Mouse (Mus musculus): ENCODE data around the gene Tmem19. TPM values are rescaled to one million over a fixed set of nuclear protein-coding genes. Genes with fewer than 3 reads are reported as not detected.

Gene Tmem19
- polyA plus RNA-seq, 1 experiment: 31.2 TPM

- peaks cover 5% of the 10 kb centered on the region for H3K4me1 ChIP-seq (ENCODE audit: control insufficient read depth, insufficient read depth, low read length)
- H3K4me3 ChIP-seq (ENCODE audit: insufficient read depth, low read length): peak overlapping the region; percentile 49; the same call in 1 of the 2 replicates
- TF ChIP-seq CTCF (IDR thresholded peaks at IDR 0.05; ENCODE audit: extremely low read depth, insufficient read depth, low read length) (no peak), POLR2A (IDR thresholded peaks at IDR 0.05; ENCODE audit: extremely low read depth, insufficient read depth, low read length) (no peak)
- H3K27ac ChIP-seq (ENCODE audit: insufficient read depth, low read length): no peak overlapping the region
Measured at GRCm38 (mm10) chr10:115382846-115383643, 20.7 kb upstream of the Tmem19 start.

GRCm38 (mm10) chr10:115381506-115382084 lies 19.3 kb upstream of the Tmem19 start:
- TF ChIP-seq CTCF (IDR thresholded peaks at IDR 0.05; ENCODE audit: extremely low read depth, insufficient read depth, low read length): no peak
- no peak for TF ChIP-seq POLR2A (IDR thresholded peaks at IDR 0.05; ENCODE audit: extremely low read depth, insufficient read depth, low read length)
- Histone ChIP-seq H3K27ac (ENCODE audit: insufficient read depth, low read length) (no peak overlapping the region), H3K4me3 (ENCODE audit: insufficient read depth, low read length) (no peak overlapping the region), H3K4me1 (ENCODE audit: control insufficient read depth, insufficient read depth, low read length) (peaks cover 4% of the 10 kb centered on the region)

GRCm38 (mm10) chr10:115363151-115363550 lies 850 bp upstream of the Tmem19 start:
- no peak overlapping the region for H3K27ac ChIP-seq (ENCODE audit: insufficient read depth, low read length)
- no peak overlapping the region; the same call in 1 of the 2 replicates for H3K4me3 ChIP-seq (ENCODE audit: insufficient read depth, low read length)

GRCm38 (mm10) chr10:115362623-115362964 lies 293 bp upstream of the Tmem19 start:
- TF ChIP-seq POLR2A (IDR thresholded peaks at IDR 0.05; ENCODE audit: extremely low read depth, insufficient read depth, low read length): no peak
- no peak for TF ChIP-seq CTCF (IDR thresholded peaks at IDR 0.05; ENCODE audit: extremely low read depth, insufficient read depth, low read length)
- H3K4me1 ChIP-seq (ENCODE audit: control insufficient read depth, insufficient read depth, low read length): peaks cover 2% of the 10 kb centered on the region

More at GRCm38 (mm10) chr10:115363151-115363550, 850 bp upstream of the Tmem19 start:
- no peak for TF ChIP-seq POLR2A (IDR thresholded peaks at IDR 0.05; ENCODE audit: extremely low read depth, insufficient read depth, low read length)
- TF ChIP-seq CTCF (IDR thresholded peaks at IDR 0.05; ENCODE audit: extremely low read depth, insufficient read depth, low read length): no peak
- H3K4me1 ChIP-seq (ENCODE audit: control insufficient read depth, insufficient read depth, low read length): peaks cover 2% of the 10 kb centered on the region

GRCm38 (mm10) chr10:115359066-115359465 lies 3.2 kb downstream of the Tmem19 start:
- peaks cover 2% of the 10 kb centered on the region for H3K4me1 ChIP-seq (ENCODE audit: control insufficient read depth, insufficient read depth, low read length)
- no peak overlapping the region for H3K27ac ChIP-seq (ENCODE audit: insufficient read depth, low read length)
- H3K4me3 ChIP-seq (ENCODE audit: insufficient read depth, low read length): no peak overlapping the region
- TF ChIP-seq CTCF (IDR thresholded peaks at IDR 0.05; ENCODE audit: extremely low read depth, insufficient read depth, low read length) (no peak), POLR2A (IDR thresholded peaks at IDR 0.05; ENCODE audit: extremely low read depth, insufficient read depth, low read length) (no peak)

More at GRCm38 (mm10) chr10:115362623-115362964, 293 bp upstream of the Tmem19 start:
- Histone ChIP-seq H3K27ac (ENCODE audit: insufficient read depth, low read length) (no peak overlapping the region), H3K4me3 (ENCODE audit: insufficient read depth, low read length) (peak overlapping the region; percentile 92)

- TF ChIP-seq CTCF (IDR thresholded peaks at IDR 0.05; ENCODE audit: extremely low read depth, insufficient read depth, low read length): no peak
- TF ChIP-seq POLR2A (IDR thresholded peaks at IDR 0.05; ENCODE audit: extremely low read depth, insufficient read depth, low read length): no peak
- Histone ChIP-seq H3K4me3 (ENCODE audit: insufficient read depth, low read length) (no peak overlapping the region), H3K27ac (ENCODE audit: insufficient read depth, low read length) (no peak overlapping the region), H3K4me1 (ENCODE audit: control insufficient read depth, insufficient read depth, low read length) (peaks cover 2% of the 10 kb centered on the region)
Measured at GRCm38 (mm10) chr10:115358216-115358919, 3.9 kb downstream of the Tmem19 start.

- H3K4me1 ChIP-seq (ENCODE audit: control insufficient read depth, insufficient read depth, low read length): peaks cover 1% of the 10 kb centered on the region
- TF ChIP-seq POLR2A (IDR thresholded peaks at IDR 0.05; ENCODE audit: extremely low read depth, insufficient read depth, low read length) (no peak), CTCF (IDR thresholded peaks at IDR 0.05; ENCODE audit: extremely low read depth, insufficient read depth, low read length) (no peak)
- H3K4me3 ChIP-seq (ENCODE audit: insufficient read depth, low read length): no peak overlapping the region
- no peak overlapping the region for H3K27ac ChIP-seq (ENCODE audit: insufficient read depth, low read length)
Measured at GRCm38 (mm10) chr10:115356106-115356505, 6.2 kb downstream of the Tmem19 start.

GRCm38 (mm10) chr10:115355016-115355415 lies 7.3 kb downstream of the Tmem19 start:
- TF ChIP-seq CTCF (IDR thresholded peaks at IDR 0.05; ENCODE audit: extremely low read depth, insufficient read depth, low read length) (no peak), POLR2A (IDR thresholded peaks at IDR 0.05; ENCODE audit: extremely low read depth, insufficient read depth, low read length) (no peak)
- H3K4me3 ChIP-seq (ENCODE audit: insufficient read depth, low read length): no peak overlapping the region
- no peak overlapping the region for H3K27ac ChIP-seq (ENCODE audit: insufficient read depth, low read length)
- H3K4me1 ChIP-seq (ENCODE audit: control insufficient read depth, insufficient read depth, low read length): no peaks in the 10 kb centered on the region

- H3K4me1 ChIP-seq (ENCODE audit: control insufficient read depth, insufficient read depth, low read length): no peaks in the 10 kb centered on the region
- H3K4me3 ChIP-seq (ENCODE audit: insufficient read depth, low read length): no peak overlapping the region
- TF ChIP-seq CTCF (IDR thresholded peaks at IDR 0.05; ENCODE audit: extremely low read depth, insufficient read depth, low read length): no peak
- TF ChIP-seq POLR2A (IDR thresholded peaks at IDR 0.05; ENCODE audit: extremely low read depth, insufficient read depth, low read length): no peak
- H3K27ac ChIP-seq (ENCODE audit: insufficient read depth, low read length): no peak overlapping the region
Measured at GRCm38 (mm10) chr10:115354553-115354952, 7.7 kb downstream of the Tmem19 start.

Data from cortical plate, adult 2 months (tissue).